Mouse (Mus musculus): Measurements from ENCODE around the gene Dcbld2.

GRCm38 (mm10) chr16:58499172-58499584, 90.9 kb downstream of the Dcbld2 start:
- TF ChIP-seq CTCF (IDR thresholded peaks at IDR 0.05; ENCODE audit: low read depth, low read length) = no peak
- no peak for TF ChIP-seq GATA1 (IDR thresholded peaks at IDR 0.05; ENCODE audit: borderline replicate concordance, low read length)
- no peak for TF ChIP-seq GATA2 (IDR thresholded peaks at IDR 0.05; ENCODE audit: borderline replicate concordance, low read depth, low read length)
- TF ChIP-seq TAL1 (conservative IDR thresholded peaks at IDR 0.05; ENCODE audit: low read depth, low read length) = no peak

All from G1E (cell line).